Mouse (Mus musculus): ENCODE data around the gene Ptgis. TPM values are rescaled to one million over a fixed set of nuclear protein-coding genes. Genes with fewer than 3 reads are reported as not detected.

Gene Ptgis
- total and polyA plus RNA-seq, 2 experiments = 1.0 to 3.1 TPM

GRCm38 (mm10) chr2:167159721-167160120 is 80.7 kb downstream of the Ptgis start:
- H3K79me2 ChIP-seq (ENCODE audit: control insufficient read depth, insufficient read depth, low read length) = no peaks in the 10 kb centered on the region
- H3K36me3 ChIP-seq (ENCODE audit: control insufficient read depth, insufficient read depth, low read length) = no peaks in the 10 kb centered on the region
- H3K27me3 ChIP-seq (ENCODE audit: control insufficient read depth, insufficient read depth, low read length) = no peaks in the 10 kb centered on the region
- no peak for TF ChIP-seq CTCF (IDR thresholded peaks at IDR 0.05; ENCODE audit: low read depth, low read length)
- no peak for TF ChIP-seq POLR2A (IDR thresholded peaks at IDR 0.05; ENCODE audit: extremely low read depth, insufficient read depth, low read length)
- H3K4me1 ChIP-seq (ENCODE audit: control insufficient read depth, insufficient read depth, low read length) = no peaks in the 10 kb centered on the region
- 95% methylated on average over 4 of the region's 4 CpGs for WGBS
- no peak for DNase-seq (ENCODE audit: extremely low read depth, low read depth, low spot score)
- no peak overlapping the region for H3K27ac ChIP-seq (replicated peaks; ENCODE audit: insufficient read depth, low read depth, low read length)
- no peak overlapping the region for H3K4me3 ChIP-seq (ENCODE audit: insufficient read depth, low read depth, low read length)
- H3K9ac ChIP-seq (ENCODE audit: low read depth, low read length) = no peak overlapping the region

GRCm38 (mm10) chr2:167158780-167159179 is 81.6 kb downstream of the Ptgis start:
- Histone ChIP-seq H3K27me3 (ENCODE audit: control insufficient read depth, insufficient read depth, low read length) (no peaks in the 10 kb centered on the region), H3K4me3 (ENCODE audit: insufficient read depth, low read depth, low read length) (no peak overlapping the region), H3K79me2 (ENCODE audit: control insufficient read depth, insufficient read depth, low read length) (no peaks in the 10 kb centered on the region), H3K9ac (ENCODE audit: low read depth, low read length) (no peak overlapping the region), H3K27ac (replicated peaks; ENCODE audit: insufficient read depth, low read depth, low read length) (no peak overlapping the region), H3K4me1 (ENCODE audit: control insufficient read depth, insufficient read depth, low read length) (no peaks in the 10 kb centered on the region), H3K36me3 (ENCODE audit: control insufficient read depth, insufficient read depth, low read length) (no peaks in the 10 kb centered on the region)
- no peak for DNase-seq (ENCODE audit: extremely low read depth, low read depth, low spot score)
- WGBS = 90% methylated on average over 5 of the region's 5 CpGs
- no peak for TF ChIP-seq CTCF (IDR thresholded peaks at IDR 0.05; ENCODE audit: low read depth, low read length)
- TF ChIP-seq POLR2A (IDR thresholded peaks at IDR 0.05; ENCODE audit: extremely low read depth, insufficient read depth, low read length) = no peak

GRCm38 (mm10) chr2:167156118-167156715 is 84.2 kb downstream of the Ptgis start:
- Histone ChIP-seq H3K4me3 (ENCODE audit: insufficient read depth, low read depth, low read length) (no peak overlapping the region), H3K27ac (replicated peaks; ENCODE audit: insufficient read depth, low read depth, low read length) (no peak overlapping the region), H3K4me1 (ENCODE audit: control insufficient read depth, insufficient read depth, low read length) (no peaks in the 10 kb centered on the region), H3K27me3 (ENCODE audit: control insufficient read depth, insufficient read depth, low read length) (no peaks in the 10 kb centered on the region), H3K79me2 (ENCODE audit: control insufficient read depth, insufficient read depth, low read length) (no peaks in the 10 kb centered on the region), H3K9ac (ENCODE audit: low read depth, low read length) (no peak overlapping the region), H3K36me3 (ENCODE audit: control insufficient read depth, insufficient read depth, low read length) (no peaks in the 10 kb centered on the region)
- no peak for DNase-seq (ENCODE audit: extremely low read depth, low read depth, low spot score)
- TF ChIP-seq CTCF (IDR thresholded peaks at IDR 0.05; ENCODE audit: low read depth, low read length) (no peak), POLR2A (IDR thresholded peaks at IDR 0.05; ENCODE audit: extremely low read depth, insufficient read depth, low read length) (no peak)
- 66% methylated on average over 9 of the region's 9 CpGs for WGBS

- H3K4me3 ChIP-seq (ENCODE audit: insufficient read depth, low read depth, low read length) = no peak overlapping the region
- H3K9ac ChIP-seq (ENCODE audit: low read depth, low read length) = no peak overlapping the region
- H3K79me2 ChIP-seq (ENCODE audit: control insufficient read depth, insufficient read depth, low read length) = no peaks in the 10 kb centered on the region
- DNase-seq (ENCODE audit: extremely low read depth, low read depth, low spot score) = no peak
- TF ChIP-seq CTCF (IDR thresholded peaks at IDR 0.05; ENCODE audit: low read depth, low read length) = no peak
- TF ChIP-seq POLR2A (IDR thresholded peaks at IDR 0.05; ENCODE audit: extremely low read depth, insufficient read depth, low read length) = no peak
- H3K36me3 ChIP-seq (ENCODE audit: control insufficient read depth, insufficient read depth, low read length) = no peaks in the 10 kb centered on the region
- 63% methylated on average over 4 of the region's 4 CpGs for WGBS
- H3K27ac ChIP-seq (replicated peaks; ENCODE audit: insufficient read depth, low read depth, low read length) = no peak overlapping the region
- H3K27me3 ChIP-seq (ENCODE audit: control insufficient read depth, insufficient read depth, low read length) = no peaks in the 10 kb centered on the region
- H3K4me1 ChIP-seq (ENCODE audit: control insufficient read depth, insufficient read depth, low read length) = no peaks in the 10 kb centered on the region
Measured at GRCm38 (mm10) chr2:167155541-167155973, 84.8 kb downstream of the Ptgis start.

- Histone ChIP-seq H3K79me2 (ENCODE audit: control insufficient read depth, insufficient read depth, low read length) (no peaks in the 10 kb centered on the region), H3K9ac (ENCODE audit: low read depth, low read length) (no peak overlapping the region), H3K4me3 (ENCODE audit: insufficient read depth, low read depth, low read length) (no peak overlapping the region), H3K27ac (replicated peaks; ENCODE audit: insufficient read depth, low read depth, low read length) (no peak overlapping the region), H3K27me3 (ENCODE audit: control insufficient read depth, insufficient read depth, low read length) (no peaks in the 10 kb centered on the region), H3K4me1 (ENCODE audit: control insufficient read depth, insufficient read depth, low read length) (peaks cover 6% of the 10 kb centered on the region; the same call in 1 of the 2 replicates), H3K36me3 (ENCODE audit: control insufficient read depth, insufficient read depth, low read length) (no peaks in the 10 kb centered on the region)
- no peak for DNase-seq (ENCODE audit: extremely low read depth, low read depth, low spot score)
- TF ChIP-seq CTCF (IDR thresholded peaks at IDR 0.05; ENCODE audit: low read depth, low read length) (no peak), POLR2A (IDR thresholded peaks at IDR 0.05; ENCODE audit: extremely low read depth, insufficient read depth, low read length) (no peak)
- WGBS = 94% methylated on average over 6 of the region's 6 CpGs
Measured at GRCm38 (mm10) chr2:167150880-167151279, 89.5 kb downstream of the Ptgis start.

GRCm38 (mm10) chr2:167150135-167150534 is 90.3 kb downstream of the Ptgis start:
- no peak overlapping the region for H3K4me3 ChIP-seq (ENCODE audit: insufficient read depth, low read depth, low read length)

More at GRCm38 (mm10) chr2:167150135-167150534, 90.3 kb downstream of the Ptgis start:
- H3K4me1 ChIP-seq (ENCODE audit: control insufficient read depth, insufficient read depth, low read length) = peaks cover 6% of the 10 kb centered on the region; the same call in 1 of the 2 replicates
- no peak for TF ChIP-seq POLR2A (IDR thresholded peaks at IDR 0.05; ENCODE audit: extremely low read depth, insufficient read depth, low read length)
- TF ChIP-seq CTCF (IDR thresholded peaks at IDR 0.05; ENCODE audit: low read depth, low read length) = no peak
- no peaks in the 10 kb centered on the region for H3K27me3 ChIP-seq (ENCODE audit: control insufficient read depth, insufficient read depth, low read length)
- no peaks in the 10 kb centered on the region for H3K79me2 ChIP-seq (ENCODE audit: control insufficient read depth, insufficient read depth, low read length)
- H3K36me3 ChIP-seq (ENCODE audit: control insufficient read depth, insufficient read depth, low read length) = no peaks in the 10 kb centered on the region
- no peak for DNase-seq (ENCODE audit: extremely low read depth, low read depth, low spot score)
- no peak overlapping the region for H3K9ac ChIP-seq (ENCODE audit: low read depth, low read length)
- H3K27ac ChIP-seq (replicated peaks; ENCODE audit: insufficient read depth, low read depth, low read length) = no peak overlapping the region
- WGBS = 96% methylated on average over 7 of the region's 7 CpGs
